ENCODE assay signal across 10 mouse cellular contexts in genomic region chr5:111620626-111621025, GRCm38 (mm10).
A peak's percentile ranks its signal among the peaks of the same experiment; 100 is the strongest.
DNase-seq lines count a peak whose midpoint lies in the region; ATAC-seq lines count a peak whose summit lies in the region.
"Had no signal": no experiment of that assay in that cellular context is flagged by ENCODE, and none has a peak within 500 bp of the region (broad histone marks: within the 10 kb centered on the region; RNA-seq: fewer than 3 reads in every experiment).

No protein-coding gene starts in this region.

- H3K9ac ChIP-seq in forebrain, embryonic 13.5 days = no peak overlapping the region
- H3K9ac ChIP-seq: neural tube, embryonic 12.5 days had no signal

- intact Hi-C loops in left cerebral cortex, postnatal 14 days (cut with DNase I) = no loop called here
- intact Hi-C loops in left cerebral cortex, postnatal 10 days (cut with DNase I) = no loop called here
- intact Hi-C loops in heart, postnatal 36 days (cut with DNase I) = loop anchor here (5.0 to 10.0 kb wide), 2 partner anchors 57 to 394 kb away; no protein-coding TSS in a partner anchor

- peaks cover 65% of the 10 kb centered on the region for H3K4me1 ChIP-seq in forebrain, embryonic 10.5 days
- peaks cover 8% of the 10 kb centered on the region for H3K4me1 ChIP-seq in forebrain, embryonic 13.5 days
- H3K4me1 ChIP-seq: neural tube, embryonic 12.5 days had no signal

- no peak overlapping the region for H3K4me2 ChIP-seq in forebrain, embryonic 13.5 days
- H3K4me2 ChIP-seq: neural tube, embryonic 12.5 days had no signal

- ATAC-seq in forebrain, embryonic 13.5 days = no peak

- 87% methylated on average over 6 of the region's 6 CpGs for WGBS in forebrain, embryonic 10.5 days
- 81% methylated on average over 6 of the region's 6 CpGs for WGBS in forebrain, embryonic 13.5 days

- no peaks in the 10 kb centered on the region for H3K9me3 ChIP-seq in forebrain, embryonic 10.5 days
- no peaks in the 10 kb centered on the region for H3K9me3 ChIP-seq in forebrain, embryonic 13.5 days (replicated peaks)
- H3K9me3 ChIP-seq: neural tube, embryonic 12.5 days had no signal

- no peak overlapping the region for H3K4me3 ChIP-seq in forebrain, embryonic 10.5 days
- H3K4me3 ChIP-seq in forebrain, embryonic 13.5 days = no peak overlapping the region
- H3K4me3 ChIP-seq: neural tube, embryonic 12.5 days had no signal

- 0 out of 2 replicates have a peak overlapping the region, but pooled peaks have one; percentile 44 for H3K27ac ChIP-seq in forebrain, embryonic 10.5 days
- H3K27ac ChIP-seq in forebrain, embryonic 13.5 days = no peak overlapping the region
- H3K27ac ChIP-seq: neural tube, embryonic 12.5 days had no signal

- H3K27me3 ChIP-seq in forebrain, embryonic 10.5 days (ENCODE audit: poor library complexity, severe bottlenecking) = peaks cover 41% of the 10 kb centered on the region
- H3K27me3 ChIP-seq in forebrain, embryonic 13.5 days = no peaks in the 10 kb centered on the region

- no peaks in the 10 kb centered on the region for H3K36me3 ChIP-seq in forebrain, embryonic 10.5 days (replicated peaks)
- H3K36me3 ChIP-seq in forebrain, embryonic 13.5 days (ENCODE audit: poor library complexity, severe bottlenecking) = no peaks in the 10 kb centered on the region
- H3K36me3 ChIP-seq: neural tube, embryonic 12.5 days had no signal

- DNase-seq in forebrain, embryonic 10.5 days (ENCODE audit: extremely low spot score, low spot score) = no peak
- DNase-seq in left cerebral cortex, postnatal 14 days (ENCODE audit: low spot score in 2 of 2) = peak; percentile 16 to 62
- no peak for DNase-seq in left cerebral cortex, postnatal 10 days (ENCODE audit: extremely low spot score in 1 of 2, low spot score in 2 of 2)
- peak; percentile 90 for DNase-seq in gastrocnemius, adult 18-20 months (ENCODE audit: low spot score)
- DNase-seq in heart, postnatal 36 days = peak; percentile 59 to 60
- DNase-seq in adrenal gland, adult 18-20 months (ENCODE audit: low spot score in 2 of 2) = no peak
- no peak for DNase-seq in kidney, postnatal 4 days
- DNase-seq: thymus, postnatal 36 days had no signal

Comparison
In these comparisons a context has a peak if more than half of its experiments do, and no peak if none do; other contexts are left out.
1. DNase-seq: peak in left cerebral cortex, postnatal 14 days (2 of 2), gastrocnemius, adult 18-20 months (single experiment) and heart, postnatal 36 days (2 of 2); none in forebrain, embryonic 10.5 days (single experiment), left cerebral cortex, postnatal 10 days (0 of 2), adrenal gland, adult 18-20 months (0 of 2) and kidney, postnatal 4 days (0 of 2).